Mouse (Mus musculus) activated CD4-positive, CD25-positive, alpha-beta regulatory T cell, adult 4 months (primary cell): ENCODE data around the gene Pigp. TPM values are rescaled to one million over a fixed set of nuclear protein-coding genes. Genes with fewer than 3 reads are reported as not detected.

Source experiments
- ATAC-seq: one replicate; pipeline ENCODE4 v1.8.0; 2017
- polyA plus RNA-seq, 2 experiments: library from polyadenylated mRNA; unstranded; fragments of 100-300 nt; shearing (Covaris generic); gene quantifications; one replicate each; pipeline ENCODE4 v1.2.1; 2017

Pigp gene
- polyA plus RNA-seq = 10 to 100 TPM; 57.2 to 72.6 TPM

DNA sequence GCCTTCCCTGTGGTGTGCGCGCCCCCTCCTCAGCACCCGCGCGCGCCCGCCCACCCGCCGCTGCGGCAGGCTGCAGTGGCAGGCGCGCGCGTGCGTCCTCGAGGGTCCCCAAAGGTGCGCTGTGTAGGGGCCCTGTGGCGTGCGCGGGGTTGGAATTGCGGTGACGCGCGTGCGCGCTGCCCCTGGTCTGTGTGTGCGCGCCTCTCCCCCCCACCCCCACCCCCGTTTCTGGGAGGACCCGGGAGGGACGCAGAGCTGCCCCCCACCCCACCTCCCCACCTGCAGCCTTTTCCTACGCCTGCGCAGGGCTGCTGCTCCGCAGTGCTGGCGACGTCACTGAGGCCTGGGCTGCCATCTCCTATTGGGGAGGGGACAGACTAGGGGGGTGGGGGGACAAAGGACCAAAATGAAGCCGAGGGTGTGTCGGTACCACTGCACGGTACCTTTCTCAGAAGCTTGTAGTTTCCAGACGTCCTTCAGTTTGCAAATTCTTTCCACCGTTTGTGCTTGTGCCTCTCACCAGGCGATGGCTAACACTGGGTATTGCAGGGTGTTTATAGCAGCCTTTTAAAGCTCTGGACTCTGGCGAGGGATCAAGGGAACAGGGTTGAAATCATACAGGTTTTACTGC, at the start of gene Pigp:
TSS of gene Pigp (minus strand) at position 542 of the 631 bp plus-strand sequence.
- peak; percentile 38 for ATAC-seq

DNA sequence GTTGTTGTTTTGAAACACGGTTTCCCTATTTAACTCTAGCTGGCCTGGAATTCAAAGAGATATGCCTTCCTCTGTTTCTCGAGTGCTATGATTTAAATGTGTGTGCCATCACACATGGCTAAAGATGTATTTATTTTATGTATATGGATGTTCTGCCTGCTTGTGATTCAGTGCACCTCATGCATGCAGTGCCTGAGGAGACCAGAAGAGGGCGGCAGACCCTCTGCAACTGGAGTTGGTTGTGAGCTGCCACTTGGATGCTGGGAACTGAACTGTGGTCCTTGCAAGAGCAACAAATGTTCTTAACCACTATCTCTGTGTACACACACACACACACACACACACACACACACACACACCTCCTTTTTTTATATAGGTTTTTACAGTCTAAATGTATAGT, 48.9 kb upstream of the Pigp start:
- no peak for ATAC-seq

DNA sequence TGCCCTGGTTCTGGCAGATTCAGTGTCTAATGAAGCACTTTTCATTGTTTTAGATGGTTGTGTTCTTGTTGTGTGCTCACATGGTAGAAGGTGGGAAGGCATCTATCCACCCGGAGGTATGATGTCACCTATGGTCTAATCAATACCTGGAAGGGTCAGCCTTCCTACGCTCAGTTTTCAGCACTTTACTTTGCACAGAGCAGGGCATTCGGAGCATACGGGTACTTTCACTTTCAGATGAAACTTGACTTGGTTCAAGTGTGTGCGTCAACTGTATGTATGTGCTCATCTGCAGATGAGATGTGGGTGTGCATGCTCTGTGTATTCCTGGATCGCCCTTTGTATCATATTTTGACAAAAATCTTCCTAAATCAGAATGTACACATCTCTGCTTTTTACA, 42.5 kb upstream of the Pigp start:
- peak; percentile 80 for ATAC-seq

DNA sequence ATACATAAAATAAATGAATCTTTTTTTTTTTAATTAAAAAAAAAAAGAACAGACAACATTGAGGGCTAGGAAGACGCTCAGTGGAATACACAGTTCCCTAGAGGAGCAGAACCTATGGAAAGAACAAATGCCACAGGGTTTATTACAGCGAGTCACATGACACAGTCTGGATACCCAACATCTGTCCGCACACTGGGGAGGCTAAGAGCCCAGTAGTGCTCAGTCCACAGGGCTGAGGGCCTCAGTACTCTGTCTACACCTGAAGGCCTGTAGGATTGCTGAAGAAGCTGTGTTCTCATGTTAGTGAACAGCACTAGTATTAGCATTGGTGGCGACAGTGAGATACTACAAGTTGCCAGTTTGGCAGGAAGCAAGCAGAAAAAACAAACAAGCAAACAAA, 41.1 kb upstream of the Pigp start:
- ATAC-seq = peak; percentile 41

DNA sequence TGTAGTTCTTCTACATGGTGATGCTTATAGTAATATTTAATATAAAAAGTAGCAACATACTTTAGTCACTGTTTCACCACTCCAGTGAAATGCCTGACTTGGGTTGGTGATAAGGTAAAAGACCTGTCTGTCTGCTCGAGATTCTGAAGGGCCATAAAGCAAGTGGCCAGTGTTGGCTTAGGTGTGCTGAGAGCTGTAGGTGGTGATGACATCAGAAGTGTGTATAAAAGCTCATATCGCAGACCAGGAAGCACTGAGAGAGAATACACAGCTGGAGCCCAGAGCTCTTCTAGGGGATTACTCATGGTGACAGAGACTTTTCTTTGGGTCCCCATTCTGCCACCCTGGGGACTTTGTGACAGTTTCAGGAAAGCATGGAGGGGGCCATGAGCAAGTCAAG, 40.6 kb upstream of the Pigp start:
- ATAC-seq = no peak

GRCm38 (mm10) chr16:94411287-94411686, 39.6 kb upstream of the Pigp start:
- no peak for ATAC-seq

DNA sequence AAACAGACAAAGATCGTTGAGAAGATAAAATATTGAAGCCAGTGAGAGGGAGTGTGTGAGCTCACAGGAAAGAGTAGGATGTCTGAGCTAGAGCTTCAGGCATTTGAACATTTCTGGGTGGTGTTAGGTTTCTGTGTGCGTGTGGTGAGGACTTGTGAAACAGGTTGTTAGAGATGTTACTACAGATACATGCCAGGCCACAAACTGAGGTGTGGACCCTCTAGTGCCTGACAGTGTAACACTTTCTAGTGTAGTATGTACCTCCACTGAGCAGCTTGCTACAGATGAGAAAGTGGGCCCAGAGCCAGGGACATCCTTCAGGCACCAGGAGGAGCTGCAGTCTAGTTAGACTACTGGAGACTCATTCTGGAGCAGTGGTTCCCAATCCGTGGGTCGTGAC, 30.5 kb upstream of the Pigp start:
- peak; percentile 71 for ATAC-seq

DNA sequence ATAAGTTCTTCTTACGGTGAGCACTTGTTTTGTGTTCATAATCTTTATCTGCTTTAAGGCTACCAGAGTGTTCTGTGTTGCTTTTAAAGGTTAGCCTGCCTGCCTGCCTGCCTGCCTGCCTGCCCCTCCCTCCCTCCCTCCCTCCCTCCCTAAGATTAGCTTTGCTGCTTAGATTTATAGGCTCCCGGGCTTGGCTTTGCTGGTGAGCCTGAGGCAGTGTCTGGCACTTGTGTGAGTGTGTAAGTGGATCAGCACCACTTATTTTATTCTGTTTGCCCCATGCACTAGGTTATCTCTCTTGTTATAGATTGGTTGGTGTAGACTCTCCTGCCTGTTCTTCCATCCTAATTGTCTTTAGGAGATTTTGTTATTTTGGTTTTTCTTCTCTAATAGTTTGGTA, 30.0 kb upstream of the Pigp start:
- peak; percentile 1 for ATAC-seq

GRCm38 (mm10) chr16:94399141-94399540, 27.5 kb upstream of the Pigp start:
- ATAC-seq = no peak

DNA sequence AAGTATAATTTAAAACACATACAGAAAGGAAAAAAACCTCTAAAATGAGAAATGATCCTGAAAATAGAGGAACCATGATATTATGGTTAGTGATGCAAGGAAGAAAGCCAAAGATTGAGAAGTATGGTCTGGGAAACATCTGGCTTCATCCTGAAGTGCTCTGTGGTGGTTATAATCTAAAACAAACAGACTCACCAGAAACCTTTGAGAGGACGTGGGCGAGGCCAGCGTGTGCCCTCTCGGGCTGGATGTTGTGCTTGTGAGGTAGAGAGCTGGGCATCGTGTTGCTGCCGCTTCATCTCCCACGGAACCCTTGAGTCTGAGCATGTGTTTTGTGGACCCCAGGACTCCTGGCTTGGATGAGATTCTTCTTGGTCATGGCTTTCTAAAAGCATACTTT, 25.0 kb upstream of the Pigp start:
- ATAC-seq = no peak

- no peak for ATAC-seq
These were observed 23.4 kb upstream of the Pigp start for GRCm38 (mm10) chr16:94395051-94395450.

DNA sequence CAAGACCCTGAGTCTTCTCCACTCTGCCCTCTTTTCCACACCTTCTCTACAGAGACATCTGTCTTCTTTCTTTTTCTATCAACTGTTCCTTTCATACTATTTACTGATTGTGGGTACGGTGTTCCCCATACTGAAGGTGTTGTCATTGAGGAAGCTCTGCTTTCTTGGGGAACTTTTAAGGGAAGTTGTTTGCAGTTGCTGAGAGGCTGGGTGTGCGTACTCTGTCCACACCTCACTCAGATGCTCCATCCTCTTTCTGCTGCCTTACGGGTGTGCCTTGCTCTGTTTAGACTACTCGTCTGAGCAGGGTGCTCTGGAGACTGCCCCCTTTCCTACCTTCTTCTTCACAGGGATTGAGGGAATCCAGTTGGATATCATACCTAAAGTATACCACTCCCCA, 20.7 kb upstream of the Pigp start:
- ATAC-seq = no peak

DNA sequence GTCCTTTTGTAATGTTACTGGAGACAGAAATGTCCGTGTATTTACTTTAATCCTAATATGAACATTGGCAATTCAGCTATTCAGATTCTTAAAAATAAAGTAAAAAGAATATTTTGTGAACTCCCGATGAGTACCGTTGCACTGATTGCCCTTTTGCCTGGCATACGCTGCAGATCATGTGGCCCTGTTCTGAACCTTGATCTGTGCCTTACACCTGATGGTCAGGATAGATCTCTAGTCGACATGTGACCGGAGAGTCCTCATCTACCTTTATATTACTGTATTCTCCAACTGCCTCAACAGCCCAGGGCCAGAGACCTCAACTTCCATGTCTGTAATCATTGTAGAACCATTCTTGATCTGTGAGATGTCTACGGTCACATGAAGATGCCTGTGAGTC, 16.0 kb upstream of the Pigp start:
- no peak for ATAC-seq

GRCm38 (mm10) chr16:94383277-94383676, 11.6 kb upstream of the Pigp start:
- peak; percentile 94 for ATAC-seq

DNA sequence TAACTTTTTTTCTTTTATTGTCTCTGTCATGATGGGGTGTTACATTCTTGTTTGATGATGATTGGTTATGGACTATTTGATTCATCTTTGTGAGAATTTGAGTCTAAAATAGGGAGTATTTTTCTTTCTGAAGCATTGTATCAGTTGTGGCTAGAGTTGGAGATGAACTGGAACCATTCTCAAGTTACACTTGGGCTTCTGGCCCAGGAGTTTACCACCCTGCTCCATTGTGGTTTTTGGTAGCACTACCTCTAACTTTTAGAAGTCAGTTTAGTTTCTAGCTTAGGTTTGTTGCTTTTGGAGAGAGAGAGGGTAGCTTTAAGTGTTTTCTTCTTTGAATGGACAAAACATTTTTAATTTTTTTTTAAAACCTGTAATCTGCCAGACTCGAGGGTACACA, 7.7 kb upstream of the Pigp start:
- ATAC-seq = no peak

- peak; percentile 43 for ATAC-seq
These were observed 734 bp downstream of the Pigp start for GRCm38 (mm10) chr16:94370915-94371300.

GRCm38 (mm10) chr16:94370173-94370914, 1.3 kb downstream of the Pigp start, which contains the start of gene Ttc3:
Ttc3 (plus strand) TSS chr16:94370618.
- peak; percentile 33 for ATAC-seq

- peak; percentile 1 for ATAC-seq
These were observed 2.0 kb downstream of the Pigp start for GRCm38 (mm10) chr16:94369596-94370172.

DNA sequence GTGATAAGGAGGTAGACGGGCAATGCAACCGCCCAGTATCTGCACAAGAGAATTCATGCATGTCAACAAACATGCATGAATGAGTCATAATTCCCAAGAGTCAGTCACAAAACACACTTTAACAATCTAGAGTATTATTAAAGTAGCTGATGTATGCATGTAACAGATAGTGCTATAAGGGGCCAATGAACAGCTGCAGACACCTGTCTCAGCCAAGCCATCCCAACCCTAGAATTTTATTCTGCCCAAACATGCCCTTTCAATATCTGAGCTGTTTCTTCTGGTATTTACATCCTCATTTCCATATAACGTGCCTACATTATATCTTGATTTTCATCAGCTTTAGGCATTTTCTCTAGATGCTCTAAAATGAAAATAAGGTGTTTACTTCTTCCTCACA, 6.2 kb downstream of the Pigp start:
- no peak for ATAC-seq

DNA sequence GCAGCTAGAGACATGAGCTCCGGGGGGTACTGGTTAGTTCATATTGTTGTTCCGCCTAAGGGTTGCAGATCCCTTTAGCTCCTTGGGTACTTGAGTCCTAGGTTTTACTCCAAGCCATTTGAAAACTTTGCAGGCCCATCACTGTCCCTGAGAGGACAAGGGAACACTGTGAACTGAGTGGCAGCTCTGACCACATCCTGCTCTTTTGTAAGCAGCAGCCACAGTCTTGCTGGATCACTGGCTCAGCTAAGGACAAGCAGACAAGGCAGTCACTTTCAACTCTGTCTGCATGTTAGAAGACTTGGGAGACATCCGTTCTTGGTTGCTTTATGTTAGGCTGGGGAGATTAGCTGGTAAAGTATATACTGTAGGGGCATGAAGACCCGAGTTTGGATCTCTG, 7.8 kb downstream of the Pigp start:
- no peak for ATAC-seq

DNA sequence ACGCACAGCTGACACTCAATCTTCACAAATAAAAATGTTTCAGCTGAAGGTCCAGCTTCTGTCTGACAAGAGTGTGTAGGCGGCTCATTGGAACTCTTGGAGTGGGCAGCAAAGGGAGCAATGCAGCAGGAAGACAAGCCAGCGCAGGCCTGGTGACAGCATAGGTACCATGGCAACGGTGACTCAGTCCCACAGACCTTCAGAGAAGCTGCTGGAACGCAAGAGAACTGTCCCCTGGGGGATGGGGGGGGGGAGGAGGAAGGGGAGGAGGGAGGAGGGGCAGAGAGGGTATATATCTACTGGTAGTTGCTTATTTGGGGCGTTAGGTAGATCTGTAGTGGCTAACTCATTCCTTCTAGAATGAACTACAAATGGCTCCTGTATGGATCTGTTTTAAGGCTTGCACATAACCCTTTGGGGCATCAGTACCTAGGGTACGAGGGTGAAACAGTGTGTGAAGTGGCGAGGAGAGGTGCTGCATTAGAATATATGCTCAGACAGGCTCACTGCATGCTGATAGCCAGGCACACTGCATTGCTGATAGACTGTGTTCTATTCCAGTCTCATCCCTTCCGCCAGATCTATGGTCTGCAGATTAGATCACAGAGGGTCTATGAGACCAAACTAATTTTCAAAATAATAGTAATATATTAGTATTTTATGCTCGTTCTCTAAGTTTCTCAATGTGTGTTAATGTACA, 9.3 kb downstream of the Pigp start:
- ATAC-seq = no peak

DNA sequence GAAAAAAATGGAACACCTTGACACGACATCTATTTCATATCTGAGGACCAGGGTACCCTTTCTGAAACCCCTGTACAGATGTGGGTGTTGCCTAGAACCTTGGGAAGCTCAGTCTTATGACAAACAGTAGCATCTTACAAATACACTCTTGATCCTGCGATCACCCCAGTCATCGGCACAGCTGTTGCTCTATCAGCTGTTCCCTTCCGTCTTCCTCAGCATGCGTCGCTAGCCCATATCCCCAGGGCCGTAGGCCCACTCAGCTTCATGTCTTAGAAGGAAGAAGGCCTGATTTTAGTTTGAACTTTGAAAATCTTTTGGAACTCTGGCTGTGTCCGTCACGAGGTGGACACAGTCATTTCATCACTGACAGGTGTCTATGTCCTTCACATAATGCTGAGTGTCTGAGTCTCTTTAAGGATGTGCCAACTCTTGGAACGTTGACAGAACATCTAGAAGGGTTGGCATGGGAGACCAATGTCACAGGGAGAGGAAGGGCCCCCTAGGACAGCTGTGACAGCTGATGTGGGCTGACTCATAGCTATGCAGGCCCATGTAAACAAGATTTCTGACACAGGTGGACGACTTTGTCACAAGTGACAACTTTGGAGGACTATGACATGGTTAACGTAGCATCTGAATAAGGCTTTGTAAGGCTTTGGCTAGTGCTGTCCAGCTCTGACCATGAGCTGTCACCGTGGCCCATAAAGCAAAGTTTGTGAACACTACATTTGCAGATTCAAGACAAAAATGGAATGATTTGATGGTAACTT, 10.9 kb downstream of the Pigp start:
- ATAC-seq = no peak

DNA sequence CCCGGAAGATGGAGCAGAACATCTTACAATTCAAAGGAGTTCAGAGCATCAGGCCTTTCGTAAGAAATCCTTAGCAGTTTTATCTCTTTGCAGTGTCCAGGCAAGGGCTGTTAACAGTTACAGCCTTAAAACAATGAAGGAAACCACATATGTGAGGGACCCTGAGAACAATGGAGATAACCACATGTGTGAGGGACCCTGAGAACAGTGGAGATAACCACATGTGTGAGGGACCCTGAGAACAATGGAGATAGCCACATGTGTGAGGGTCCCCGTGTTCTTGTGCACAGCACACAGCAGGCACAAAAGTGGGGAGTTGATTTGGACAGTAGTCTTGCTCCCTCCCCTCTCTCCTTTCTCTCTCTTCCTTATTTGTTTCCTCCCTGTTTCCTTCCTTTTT, 13.6 kb downstream of the Pigp start:
- ATAC-seq = no peak
